Mouse (Mus musculus): ENCODE data around the gene Hs6st3.

GRCm38 (mm10) chr14:119255396-119255795, 117.3 kb downstream of the Hs6st3 start:
- TF ChIP-seq EP300 (IDR thresholded peaks at IDR 0.05; ENCODE audit: low read depth) (no peak), CTCF (IDR thresholded peaks at IDR 0.05; ENCODE audit: low read depth) (no peak)
